Mouse (Mus musculus): Measurements from ENCODE around the gene Pcsk5.

Gene Pcsk5

DNA sequence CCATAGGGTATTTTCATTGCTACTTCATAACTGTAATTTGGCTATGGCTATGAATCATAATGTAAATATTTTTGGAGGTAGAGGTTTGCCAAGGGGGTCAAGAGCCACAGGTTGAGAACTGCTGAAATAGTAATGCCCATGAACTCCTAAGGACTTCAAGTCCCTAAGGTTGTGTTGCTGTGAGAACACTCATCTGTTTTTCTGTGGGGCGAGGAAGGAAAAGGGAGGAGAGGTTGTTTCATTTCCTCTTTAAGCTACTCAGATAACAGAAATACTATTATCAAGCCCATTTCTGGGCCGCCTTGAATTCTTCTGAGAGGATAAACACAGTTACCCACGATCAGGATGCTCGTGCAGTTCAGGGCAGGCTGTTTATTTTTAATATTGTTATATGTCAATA, 440.6 kb downstream of the Pcsk5 start:
- no peak for DNase-seq (ENCODE audit: inconsistent ontology term)

DNA sequence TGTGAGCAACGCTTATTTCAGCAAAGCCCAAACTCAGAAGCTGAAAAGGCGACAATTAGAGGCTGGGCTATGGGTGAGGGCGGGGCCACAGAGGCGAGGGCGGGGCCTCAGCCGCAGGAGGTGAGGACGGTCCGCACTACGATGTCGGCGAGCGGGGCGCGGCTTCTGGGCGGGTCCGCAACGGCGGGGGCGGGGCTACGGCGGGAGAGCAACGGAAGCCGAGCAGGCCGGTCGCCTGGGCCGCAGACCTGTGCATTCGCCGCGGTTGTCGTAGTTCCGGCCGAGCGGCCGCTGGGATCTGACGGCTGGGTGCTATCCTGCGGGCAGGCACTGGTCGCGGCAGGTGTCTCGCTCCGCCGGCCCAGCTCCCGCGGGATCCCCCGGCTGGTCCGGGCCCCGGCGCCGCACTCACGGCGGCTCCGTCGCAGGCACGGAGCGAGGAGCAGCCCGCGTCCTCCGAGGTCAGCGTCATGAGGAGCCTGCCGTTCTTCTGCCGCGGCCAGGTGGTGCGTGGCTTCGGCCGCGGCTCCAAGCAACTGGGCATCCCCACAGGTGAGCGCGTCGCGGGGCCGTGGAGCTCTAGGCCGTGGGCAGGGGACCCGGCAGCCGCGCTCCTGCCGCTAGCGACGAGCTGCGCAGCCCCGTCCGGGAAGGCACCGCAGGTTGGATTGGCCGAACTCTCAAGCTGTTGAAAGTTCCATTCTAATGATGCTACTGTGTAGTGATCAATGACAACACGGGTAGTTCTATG, 443.4 kb downstream of the Pcsk5 start, which contains the start of gene Rfk:
Gene Rfk, plus strand, starts transcription at position 203 of the 751 bp plus-strand sequence.
- peak; percentile 96 for DNase-seq (ENCODE audit: inconsistent ontology term)

DNA sequence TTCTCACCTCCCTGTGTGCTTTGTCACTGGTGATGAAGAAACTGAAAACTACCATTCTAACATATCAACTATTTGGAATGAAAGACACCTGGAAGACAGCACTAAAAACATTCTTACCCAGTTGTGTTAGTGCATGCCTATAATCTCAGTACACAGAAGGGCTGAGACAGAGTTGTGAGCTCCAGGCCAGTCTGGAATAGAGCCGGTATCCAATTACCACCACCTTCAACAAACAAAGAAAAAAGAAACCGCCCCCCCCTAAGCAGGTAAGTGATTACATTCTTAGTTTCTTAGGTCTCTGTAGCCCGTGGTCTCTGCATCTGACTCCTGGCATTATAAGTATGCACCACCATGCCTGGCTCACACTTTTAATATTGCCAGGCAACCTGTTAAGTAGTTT, 444.6 kb downstream of the Pcsk5 start:
- DNase-seq (ENCODE audit: inconsistent ontology term) = no peak

DNA sequence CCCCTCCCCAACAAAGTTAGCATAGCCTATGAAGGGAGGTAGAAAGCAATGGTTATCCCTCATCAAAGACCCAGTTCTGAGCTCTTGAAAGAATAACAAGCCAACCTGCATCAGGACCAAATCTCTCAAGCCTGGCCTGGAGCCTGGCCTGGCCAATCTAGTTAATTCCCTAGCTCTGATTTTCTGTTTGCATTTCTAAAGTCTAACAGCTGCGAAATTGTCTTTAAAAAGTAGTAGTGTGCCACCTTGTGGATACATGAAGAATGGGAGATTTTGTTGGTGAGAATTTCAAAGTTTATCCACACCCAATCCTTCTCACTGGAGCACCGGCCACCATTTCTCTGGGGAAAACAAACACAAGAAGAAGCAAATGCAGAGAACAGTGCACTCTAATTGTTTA, 449.0 kb downstream of the Pcsk5 start:
- peak; percentile 45 for DNase-seq (ENCODE audit: inconsistent ontology term)

DNA sequence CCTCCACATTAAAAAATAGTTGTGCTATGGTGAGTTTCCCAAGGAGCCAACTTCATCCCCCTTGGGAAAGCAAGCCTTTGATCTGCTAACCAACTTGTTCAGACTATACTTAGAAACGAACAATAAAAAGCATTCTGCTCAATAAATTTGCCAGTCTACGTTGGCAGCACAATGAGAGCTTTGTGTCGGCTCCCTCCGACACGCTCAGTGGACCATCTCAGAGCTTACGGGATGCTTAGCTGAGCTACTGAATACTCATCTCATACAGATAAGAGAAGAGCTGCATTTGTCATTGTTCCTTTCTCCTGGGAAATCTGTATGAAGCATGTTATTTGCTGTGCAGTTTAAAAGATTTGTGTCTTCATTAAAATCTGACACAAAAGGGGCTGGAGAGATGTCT, 451.0 kb downstream of the Pcsk5 start:
- DNase-seq (ENCODE audit: inconsistent ontology term) = peak; percentile 17

DNA sequence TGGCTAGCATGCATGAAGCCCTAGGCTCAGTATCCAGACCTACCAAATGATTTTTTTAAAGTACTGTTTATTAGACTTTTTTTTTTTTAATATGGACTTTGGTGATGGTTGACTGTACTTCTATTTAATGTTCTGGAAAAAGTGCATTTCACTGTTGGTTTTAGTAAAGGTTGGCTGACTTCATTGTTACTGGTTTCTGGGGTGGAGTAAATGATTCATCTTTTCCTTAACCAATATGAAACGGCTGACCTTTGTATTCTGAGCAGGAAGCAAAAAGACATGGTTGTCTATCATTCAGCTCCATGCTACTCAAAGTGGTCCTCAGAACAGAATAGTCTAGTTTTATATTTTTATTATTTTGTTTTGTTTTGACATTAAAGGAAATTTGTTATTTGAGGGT, 452.0 kb downstream of the Pcsk5 start:
- DNase-seq (ENCODE audit: inconsistent ontology term) = peak; percentile 29

DNA sequence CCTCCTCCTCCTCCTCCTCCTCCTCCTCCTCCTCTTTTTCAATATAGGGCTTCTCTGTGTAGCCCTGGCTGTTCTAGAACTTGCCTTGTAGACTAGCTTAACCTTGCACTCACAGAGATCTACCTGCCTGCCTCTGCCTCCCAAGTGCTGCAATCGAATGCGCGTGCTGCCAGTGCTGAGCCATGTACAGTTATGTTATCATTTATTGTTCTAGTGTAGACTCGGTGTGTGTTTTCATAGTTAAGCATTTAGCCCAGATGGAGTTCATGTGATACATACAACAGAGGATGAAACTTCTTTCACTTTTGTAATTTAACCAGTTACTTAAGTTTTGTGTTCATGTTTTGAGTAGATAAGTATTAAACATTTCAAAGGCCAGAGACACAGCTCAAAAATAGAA, 452.4 kb downstream of the Pcsk5 start:
- DNase-seq (ENCODE audit: inconsistent ontology term) = no peak

DNA sequence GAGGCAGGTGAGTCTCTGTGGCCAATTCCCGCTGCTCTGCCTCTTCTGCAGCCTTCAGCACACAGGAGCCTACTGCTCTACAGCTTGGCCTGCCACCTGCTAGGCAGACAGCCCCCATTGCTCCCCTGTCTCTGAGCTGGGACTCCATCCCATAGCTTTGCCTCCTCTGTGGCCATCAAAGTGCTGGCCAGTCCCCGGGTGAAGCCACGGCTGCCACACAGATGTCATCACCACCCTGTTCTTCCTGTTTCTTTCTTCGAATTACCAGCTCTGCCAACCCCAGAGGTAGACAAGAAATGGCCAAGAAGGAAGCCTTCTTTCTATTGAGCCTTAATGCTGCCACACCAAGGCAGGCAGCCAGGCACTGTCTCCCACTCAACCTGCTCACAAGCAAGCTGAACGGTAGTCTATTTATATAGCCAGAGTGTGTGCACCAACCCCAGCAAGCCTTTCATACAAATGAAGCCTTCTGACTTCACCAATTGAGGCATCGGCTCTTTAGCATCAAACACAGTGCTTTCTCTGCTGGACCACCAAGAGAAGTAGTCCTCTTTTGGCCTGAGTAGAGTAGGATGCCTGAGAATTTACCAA, 454.5 kb downstream of the Pcsk5 start:
- no peak for DNase-seq (ENCODE audit: inconsistent ontology term)
